Mouse (Mus musculus) hindbrain, embryonic 11.5 days (tissue): Measurements from ENCODE around the gene Vmn1r115. TPM values are rescaled to one million over a fixed set of nuclear protein-coding genes. Genes with fewer than 3 reads are reported as not detected.
"Not testable (repeated sequence)": the region's sequence is repeated elsewhere in the genome, so short reads cannot be mapped to it uniquely, and the experiment has no call there.

ENCODE experiments used
- ATAC-seq: fragments of 200-750 bp; cut with Nextera tagmentation; 2 replicates; pipeline ENCODE4 v1.8.0; 2017; ENCODE audit warnings: mild to moderate bottlenecking, moderate TSS enrichment, moderate library complexity; ENCODE audit not compliant: low FRiP score
- DNase-seq: peaks from one replicate; pipeline ENCODE4 v3.0.0-alpha.2; 2015; ENCODE audit warnings: low spot score
- H3K27ac ChIP-seq: fragments of 300-500 bp; sonication (generic); 2 replicates; pipeline ENCODE4 v1.5.1; 2014; ENCODE audit warnings: mild to moderate bottlenecking, low read depth, low read length
- H3K27me3 ChIP-seq: fragments of 300-500 bp; sonication (generic); 2 replicates; pipeline ENCODE4 v1.6.1; 2014; ENCODE audit warnings: mild to moderate bottlenecking, low read length, moderate library complexity, mixed read lengths; ENCODE audit not compliant: control insufficient read depth, insufficient read depth
- H3K36me3 ChIP-seq: fragments of 300-500 bp; sonication (generic); 2 replicates; pipeline ENCODE4 v1.6.1; 2014; ENCODE audit warnings: mild to moderate bottlenecking, low read length, moderate library complexity, mixed read lengths; ENCODE audit not compliant: control insufficient read depth, insufficient read depth
- H3K4me1 ChIP-seq: fragments of 300-500 bp; sonication (generic); replicated peaks from 2 replicates; pipeline ENCODE4 v1.6.1; 2014; ENCODE audit warnings: low read length, mixed read lengths; ENCODE audit not compliant: control insufficient read depth, insufficient read depth
- H3K4me2 ChIP-seq: fragments of 300-500 bp; sonication (generic); replicated peaks from 2 replicates; pipeline ENCODE4 v1.6.1; 2014; ENCODE audit warnings: mild to moderate bottlenecking, low read depth, low read length
- H3K4me3 ChIP-seq: fragments of 300-500 bp; sonication (generic); 2 replicates; pipeline ENCODE4 v1.5.1; 2014; ENCODE audit warnings: low read depth, low read length
- H3K9ac ChIP-seq: fragments of 300-500 bp; sonication (generic); 2 replicates; pipeline ENCODE4 v1.6.1; 2014; ENCODE audit warnings: low read depth, low read length
- H3K9me3 ChIP-seq: fragments of 300-500 bp; sonication (generic); 2 replicates; pipeline ENCODE4 v1.6.1; 2016; ENCODE audit warnings: low read length; ENCODE audit not compliant: control insufficient read depth
- WGBS: fragments of 180-500 bp; shearing (Covaris S2); extraction: QIAGEN DNeasy Blood & Tissue Kit; methylation state at CpG from one replicate; pipeline ENCODE4 v1.1.7; 2014; 5-methylcytosine and 5-hydroxymethylcytosine counted together
- polyA plus RNA-seq: library from polyadenylated mRNA; unstranded; fragments of >200 nt; fragmentation: Nextera tagmentation; extraction: Ambion mirVana; gene quantifications from 2 replicates; pipeline ENCODE4 v1.2.1, GENCODE M21; 2014

Vmn1r115 gene
- polyA plus RNA-seq: not detected in 2 replicates

- not testable (repeated sequence) for H3K9me3 ChIP-seq, H3K9ac ChIP-seq, ATAC-seq, H3K27me3 ChIP-seq, DNase-seq, H3K27ac ChIP-seq, H3K36me3 ChIP-seq, H3K4me2 ChIP-seq, H3K4me1 ChIP-seq, H3K4me3 ChIP-seq
- WGBS: 100% methylated on average over 1 of the region's 3 CpGs
These were observed at the start of gene Vmn1r115 for GRCm38 (mm10) chr7:20844885-20845284. Gene Vmn1r115, minus strand, starts transcription at chr7:20844985.

- not testable (repeated sequence) for H3K4me1 ChIP-seq, ATAC-seq, H3K4me3 ChIP-seq, H3K4me2 ChIP-seq, H3K9ac ChIP-seq, H3K36me3 ChIP-seq, H3K27me3 ChIP-seq, DNase-seq, H3K27ac ChIP-seq, H3K9me3 ChIP-seq
- no CpG with 5 or more reads among the region's 2 CpGs for whole genome bisulfite sequencing
These were observed 39.2 kb upstream of the Vmn1r115 start, which contains the start of gene Vmn1r117 for GRCm38 (mm10) chr7:20884021-20884420. Gene Vmn1r117, minus strand, starts transcription at chr7:20884121.

DNA sequence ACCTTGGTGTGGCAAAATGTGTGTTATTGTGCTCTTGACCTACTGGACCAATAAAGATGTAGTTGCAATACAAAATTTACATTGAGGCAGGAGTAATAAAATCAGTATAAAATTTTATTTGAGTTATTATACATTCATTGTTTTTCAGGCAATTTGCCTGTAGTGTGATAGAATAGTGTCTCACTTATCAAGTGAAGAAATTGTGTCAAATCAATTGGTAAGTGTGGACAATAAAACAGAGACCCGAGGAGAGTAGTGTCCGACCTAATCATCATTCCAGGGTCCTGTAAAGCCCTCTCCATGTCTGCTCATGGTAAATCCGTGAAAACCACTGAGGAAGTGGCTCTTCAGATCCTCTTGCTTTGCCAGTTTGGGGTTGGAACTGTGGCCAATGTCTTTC is 27.2 kb upstream of the Vmn1r115 start, which contains the start of gene Vmn1r116:
Vmn1r116 (plus strand) TSS at position 301 of the 400 bp plus-strand sequence.
- 53% methylated on average over 3 of the region's 3 CpGs for WGBS
- not testable (repeated sequence) for H3K4me2 ChIP-seq, H3K36me3 ChIP-seq, H3K9ac ChIP-seq, H3K9me3 ChIP-seq, H3K27me3 ChIP-seq, H3K27ac ChIP-seq, DNase-seq, ATAC-seq, H3K4me3 ChIP-seq, H3K4me1 ChIP-seq

DNA sequence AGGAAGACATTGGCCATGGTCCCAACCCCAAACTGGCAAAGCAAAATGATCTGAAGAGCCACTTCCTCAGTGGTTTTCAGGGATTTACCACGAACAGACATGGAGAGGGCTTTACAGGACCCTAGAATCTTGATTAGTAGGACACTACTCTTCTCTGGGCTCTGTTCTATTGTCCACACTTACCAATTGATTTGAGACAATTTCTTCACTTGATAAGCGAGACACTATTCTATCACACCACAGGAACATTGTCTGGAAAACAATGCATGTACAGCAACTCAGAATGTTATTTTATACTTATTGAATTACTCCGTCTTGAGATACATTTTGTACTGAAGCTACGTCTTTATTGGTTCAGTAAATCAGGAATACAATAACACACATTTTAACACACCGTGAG is 32.7 kb downstream of the Vmn1r115 start, which contains the start of gene Vmn1r114:
Vmn1r114 (minus strand) TSS at position 101 of the 400 bp plus-strand sequence.
- not testable (repeated sequence) for H3K27me3 ChIP-seq, ATAC-seq, DNase-seq, H3K4me2 ChIP-seq, H3K27ac ChIP-seq, H3K36me3 ChIP-seq, H3K9me3 ChIP-seq, H3K4me1 ChIP-seq, H3K4me3 ChIP-seq, H3K9ac ChIP-seq
- WGBS: no CpG with 5 or more reads among the region's 5 CpGs

Other genes with a start within 250 kb of the Vmn1r115 start
- gene Gm4513, start 246.0 kb downstream of the Vmn1r115 start, polyA plus RNA-seq: not detected in 2 replicates
- gene Vmn1r107, start 176.1 kb downstream of the Vmn1r115 start, polyA plus RNA-seq: not detected in 2 replicates
- not detected in 2 replicates for gene Vmn1r111, start 141.8 kb downstream of the Vmn1r115 start, polyA plus RNA-seq
- not detected in 2 replicates for gene Gm10668, start 114.4 kb downstream of the Vmn1r115 start, polyA plus RNA-seq
- not detected in 2 replicates for gene Vmn1r112, start 73.8 kb downstream of the Vmn1r115 start, polyA plus RNA-seq
- not detected in 2 replicates for gene Vmn1r113, start 57.7 kb downstream of the Vmn1r115 start, polyA plus RNA-seq
- not detected in 2 replicates for gene Vmn1r114, start 32.8 kb downstream of the Vmn1r115 start, polyA plus RNA-seq
- gene Vmn1r116, start 27.3 kb upstream of the Vmn1r115 start, polyA plus RNA-seq: not detected in 2 replicates
- gene Vmn1r117, start 39.1 kb upstream of the Vmn1r115 start, polyA plus RNA-seq: not detected in 2 replicates
- gene Vmn1r118, start 67.4 kb upstream of the Vmn1r115 start, polyA plus RNA-seq: not detected in 2 replicates
- not detected in 2 replicates for gene Vmn1r119, start 167.5 kb upstream of the Vmn1r115 start, polyA plus RNA-seq
- gene Vmn1r120, start 208.8 kb upstream of the Vmn1r115 start, polyA plus RNA-seq: not detected in 2 replicates